Mouse (Mus musculus) kidney, postnatal 10 days (tissue): Measurements from ENCODE around the gene Fam3c.

Source experiments
- DNase-seq: peaks from one replicate; pipeline ENCODE4 v3.0.0; 2021; ENCODE audit warnings: mixed read lengths

Gene Fam3c

GRCm38 (mm10) chr6:22356086-22356507 lies at the start of gene Fam3c:
Gene Fam3c, minus strand, starts transcription at chr6:22356243.
- DNase-seq: peak; percentile 97

DNA sequence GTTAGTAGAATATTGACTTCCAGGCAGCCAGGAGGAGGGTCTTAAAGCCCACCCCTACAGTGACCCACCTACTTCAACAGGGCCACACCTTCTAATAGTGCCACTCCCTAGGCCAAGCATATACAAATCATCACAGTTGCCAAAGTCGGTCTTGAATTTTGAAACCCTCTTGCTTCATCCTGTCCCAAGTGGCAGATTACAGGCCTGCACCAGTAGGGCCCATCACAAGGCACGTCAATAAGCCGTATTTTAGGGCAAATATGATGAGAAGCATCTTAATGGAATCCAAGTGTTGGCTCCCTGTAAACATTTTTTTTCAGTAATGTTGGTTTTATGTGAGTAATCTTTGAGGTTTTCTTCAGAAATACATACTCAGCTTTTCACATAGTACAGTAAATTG lies 49.0 kb upstream of the Fam3c start:
- no peak for DNase-seq

- no peak for DNase-seq
These were observed 47.7 kb upstream of the Fam3c start for GRCm38 (mm10) chr6:22403736-22404135.

DNA sequence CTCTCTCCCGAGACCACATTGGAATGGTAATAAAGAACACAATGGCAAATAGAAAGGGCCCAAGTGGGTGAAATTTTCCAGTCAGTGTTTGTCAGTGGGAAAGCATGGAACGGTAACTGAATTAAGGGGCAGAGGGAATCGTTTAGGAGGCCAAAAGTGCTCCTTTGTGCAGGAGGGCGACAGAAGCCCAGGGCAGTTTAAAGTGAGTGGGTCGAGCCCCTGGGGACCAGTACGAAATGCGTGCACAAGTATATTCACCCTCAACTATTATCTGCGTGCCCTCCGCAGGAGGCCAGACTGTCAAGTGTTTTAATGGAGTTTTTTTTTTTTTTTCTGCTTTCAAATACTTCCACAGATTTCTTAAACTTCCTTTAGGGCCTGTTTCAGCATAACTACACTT lies 47.3 kb upstream of the Fam3c start:
- no peak for DNase-seq

- no peak for DNase-seq
These were observed 46.6 kb upstream of the Fam3c start for GRCm38 (mm10) chr6:22402548-22403164.

GRCm38 (mm10) chr6:22402037-22402436 lies 46.0 kb upstream of the Fam3c start:
- DNase-seq: no peak

GRCm38 (mm10) chr6:22398079-22398774 lies 42.2 kb upstream of the Fam3c start:
- DNase-seq: no peak

- no peak for DNase-seq
These were observed 39.2 kb upstream of the Fam3c start for GRCm38 (mm10) chr6:22395207-22395606.

DNA sequence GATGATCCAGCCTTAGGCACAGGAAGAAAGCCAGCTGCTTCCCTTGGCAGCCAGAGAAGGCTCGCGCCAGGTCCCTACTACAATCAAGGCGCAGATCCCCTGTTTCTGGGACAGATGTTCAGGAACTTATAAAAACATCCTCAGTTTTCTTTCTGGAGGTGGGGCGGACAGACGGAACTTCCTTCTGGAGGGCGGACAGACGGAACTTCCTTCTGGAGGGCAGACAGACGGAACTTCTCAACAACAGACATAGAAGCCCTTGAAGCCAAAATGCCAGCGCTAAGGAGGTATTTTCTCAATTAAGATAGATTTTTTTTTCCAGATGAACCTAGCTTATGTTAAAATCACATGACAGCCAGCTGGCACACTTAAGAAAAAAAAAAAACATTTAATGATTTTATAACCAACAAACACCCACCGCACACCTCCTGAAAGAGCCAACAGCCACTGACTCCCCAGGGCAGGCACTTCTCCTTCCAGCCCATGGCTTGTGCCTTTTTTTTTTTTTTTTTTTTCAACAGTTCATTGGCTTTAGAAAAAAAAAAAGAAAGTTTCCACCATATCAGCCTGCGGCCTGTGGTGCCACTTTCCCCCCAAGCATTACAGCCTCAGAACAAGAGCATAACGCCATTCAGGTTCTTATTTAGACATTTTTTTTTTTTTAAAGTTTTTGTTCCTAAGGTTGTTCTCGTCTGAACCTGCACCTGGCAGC lies 34.8 kb upstream of the Fam3c start:
- peak; percentile 12 for DNase-seq

DNA sequence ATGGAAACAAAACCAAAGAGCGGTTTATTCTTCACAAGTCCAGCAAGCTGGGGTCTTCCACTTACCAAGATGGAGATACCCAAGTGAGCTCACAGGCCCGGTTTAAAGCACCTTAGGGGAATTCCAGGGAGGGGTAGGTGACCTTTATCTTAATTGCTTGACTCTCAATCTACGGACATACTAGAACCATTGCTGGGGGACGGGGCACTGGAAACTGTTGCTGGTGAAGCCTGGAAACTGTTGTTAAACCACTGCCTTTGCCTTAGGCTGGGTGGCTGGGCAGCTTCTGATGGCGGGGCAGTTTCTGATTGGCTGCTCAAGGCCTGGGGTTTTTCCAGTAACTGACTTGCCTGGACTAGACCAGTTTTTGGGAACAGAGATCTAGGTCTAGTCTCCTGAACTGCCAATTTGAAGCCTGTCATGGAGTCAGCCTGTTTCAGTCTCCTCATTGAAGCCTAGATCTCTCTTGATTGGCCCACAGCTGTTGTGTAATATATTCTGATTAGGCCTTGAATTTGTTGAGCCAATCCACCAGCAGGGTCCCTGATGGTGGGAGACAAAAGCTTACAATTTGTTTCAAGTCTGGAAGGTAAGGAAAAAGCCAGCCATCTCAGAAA lies 29.3 kb upstream of the Fam3c start:
- no peak for DNase-seq

- DNase-seq: no peak
These were observed 24.2 kb upstream of the Fam3c start for GRCm38 (mm10) chr6:22380269-22380668.

- no peak for DNase-seq
These were observed 23.8 kb upstream of the Fam3c start for GRCm38 (mm10) chr6:22379831-22380230.

- no peak for DNase-seq
These were observed 22.4 kb upstream of the Fam3c start for GRCm38 (mm10) chr6:22378462-22378861.

DNA sequence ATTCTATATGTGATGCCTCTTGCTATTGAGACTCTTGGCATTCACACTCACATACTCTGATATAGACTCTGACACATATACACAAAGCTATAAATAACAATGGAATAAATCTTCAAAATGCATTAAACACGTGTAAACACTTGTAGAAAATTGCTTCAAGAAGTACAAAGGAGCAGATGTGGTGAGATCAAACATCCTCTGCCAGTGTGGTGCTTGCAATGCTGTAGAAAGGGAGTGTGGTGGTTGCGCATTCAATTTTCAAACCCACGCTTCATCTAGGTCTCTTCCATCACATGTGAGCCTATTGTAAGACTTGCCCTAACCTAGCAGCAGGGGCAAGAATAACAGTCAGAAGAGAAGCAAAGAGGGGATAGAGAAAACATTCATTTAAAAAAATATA lies 18.7 kb upstream of the Fam3c start:
- no peak for DNase-seq

GRCm38 (mm10) chr6:22373476-22373875 lies 17.4 kb upstream of the Fam3c start:
- no peak for DNase-seq

GRCm38 (mm10) chr6:22366977-22367376 lies 10.9 kb upstream of the Fam3c start:
- DNase-seq: no peak

- DNase-seq: no peak
These were observed 7.5 kb upstream of the Fam3c start for GRCm38 (mm10) chr6:22363590-22363989.

DNA sequence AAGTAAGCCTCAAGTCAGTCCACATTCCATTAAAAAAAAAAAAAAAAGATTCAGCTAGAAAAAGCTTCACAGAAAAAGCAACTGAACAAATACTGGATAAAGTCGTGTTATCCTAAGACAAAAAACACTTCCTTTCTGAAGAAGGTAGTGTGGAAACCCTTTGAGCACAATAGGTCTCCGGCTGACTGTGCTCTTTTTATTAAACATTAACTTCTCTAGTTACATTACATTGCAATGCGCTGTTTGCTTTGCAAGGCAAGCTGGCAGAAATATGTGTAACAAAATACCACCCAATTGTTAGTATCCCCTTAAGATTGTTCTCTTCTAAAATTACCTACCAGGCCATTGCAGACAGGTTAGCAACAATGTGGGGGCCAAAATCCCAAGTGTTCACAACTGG lies 5.9 kb upstream of the Fam3c start:
- no peak for DNase-seq

DNA sequence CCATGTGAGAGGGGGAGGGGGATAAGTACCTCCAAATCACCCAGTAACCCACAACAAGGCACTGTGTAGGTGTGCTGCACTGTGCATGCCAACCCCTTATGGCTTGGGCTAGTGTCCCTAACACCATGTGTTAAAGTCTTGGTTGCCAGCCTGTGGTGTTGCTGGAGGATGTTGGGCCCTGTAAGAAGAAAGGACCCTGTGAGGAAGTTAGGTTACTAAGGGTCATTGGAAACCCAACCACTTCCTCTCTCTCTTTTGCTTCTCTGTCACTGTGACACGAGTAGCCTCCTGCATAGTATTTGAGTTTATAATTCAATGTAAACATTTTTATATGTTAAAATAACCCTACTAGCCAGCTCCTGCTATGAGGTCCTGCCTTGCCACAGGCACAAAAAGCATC lies 3.0 kb upstream of the Fam3c start:
- no peak for DNase-seq

DNA sequence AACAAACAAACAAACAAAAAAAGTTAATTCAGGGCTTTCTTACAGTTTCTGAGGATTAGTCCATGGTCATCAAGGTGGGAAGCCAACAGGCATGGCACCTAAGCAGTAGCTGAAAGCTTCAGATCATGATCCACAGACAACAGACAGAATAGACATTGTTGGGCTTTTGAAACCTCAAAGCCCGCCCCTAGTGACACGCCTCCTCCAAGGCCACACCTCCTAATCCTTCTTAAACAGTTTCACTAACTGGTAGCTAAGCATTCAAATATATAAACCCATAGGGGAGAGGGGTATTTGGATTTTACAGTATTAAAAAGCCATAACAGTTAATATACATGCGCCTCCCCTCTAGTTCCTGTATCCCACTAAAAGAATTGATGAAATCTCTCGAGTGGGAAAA lies 1.3 kb upstream of the Fam3c start:
- no peak for DNase-seq

DNA sequence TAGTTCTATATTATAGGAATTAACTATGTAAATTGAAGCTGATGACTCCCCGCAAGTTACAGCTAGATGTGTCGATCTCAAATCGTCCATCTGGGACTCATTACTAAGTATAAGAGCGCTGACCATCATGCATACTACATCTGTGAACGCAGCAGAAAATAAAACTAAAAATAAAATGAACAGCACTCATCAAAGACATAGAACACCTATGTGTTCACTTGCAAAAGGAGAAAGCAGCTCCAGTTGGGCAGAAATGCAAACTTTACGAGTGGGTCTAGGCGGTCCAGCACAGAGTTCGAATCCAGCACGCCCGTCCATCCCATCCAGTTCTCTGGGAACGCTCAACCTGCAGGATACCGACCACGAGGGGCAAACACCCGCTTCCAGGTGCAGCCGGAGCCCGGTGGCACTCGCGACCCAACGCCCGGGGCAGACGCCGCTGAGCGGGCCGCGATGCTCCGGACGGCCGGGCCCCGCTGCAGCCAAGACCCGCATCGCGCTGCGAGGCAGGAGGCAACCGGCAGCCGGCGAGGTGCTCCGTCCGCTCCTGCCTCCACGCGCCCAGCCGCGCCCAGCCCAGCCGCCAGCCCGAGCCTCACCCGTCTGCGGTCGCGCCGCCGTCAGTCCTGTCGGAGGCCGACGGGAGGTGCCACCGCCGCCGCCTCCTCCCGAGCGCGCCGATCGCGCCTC lies 502 bp downstream of the Fam3c start:
- DNase-seq: no peak

- no peak for DNase-seq
These were observed 1.4 kb downstream of the Fam3c start for GRCm38 (mm10) chr6:22354675-22355074.

DNA sequence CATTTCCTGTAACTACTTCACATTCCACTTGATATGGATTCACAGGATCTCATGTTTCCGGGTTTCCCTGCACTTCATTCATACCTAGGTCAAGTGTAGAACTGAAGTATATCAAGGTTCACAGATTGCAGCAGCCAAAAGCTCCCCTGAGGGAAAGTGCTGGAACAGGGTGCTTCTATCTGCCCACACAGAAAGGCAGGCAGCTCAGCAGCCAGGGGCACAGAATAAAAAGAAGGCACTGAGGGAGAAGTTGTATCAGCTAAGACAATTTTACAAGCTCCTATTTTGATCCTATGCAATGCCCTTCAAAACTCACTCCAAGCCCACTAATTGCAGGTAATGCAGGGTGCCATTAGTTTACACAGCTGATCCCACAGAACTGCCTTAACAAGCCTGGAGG lies 2.0 kb downstream of the Fam3c start:
- DNase-seq: no peak
